ENCODE assay signal across 9 mouse cellular contexts in genomic region chr9:44107557-44108179, GRCm38 (mm10). TPM values are rescaled to one million over a fixed set of nuclear protein-coding genes. Genes with fewer than 3 reads are reported as not detected.
DNase-seq lines count a peak whose midpoint lies in the region; ATAC-seq and TF ChIP-seq lines count a peak whose summit lies in the region.
"Had no signal": no experiment of that assay in that cellular context is flagged by ENCODE, and none has a peak within 500 bp of the region (broad histone marks: within the 10 kb centered on the region; RNA-seq: fewer than 3 reads in every experiment).

No protein-coding gene starts in this region.

- intact Hi-C loops in left cerebral cortex, postnatal 36 days (cut with DNase I), result loop anchor here (10.0 kb wide), 1 partner anchor 123 kb away; no protein-coding TSS in a partner anchor

- 26% methylated on average over 25 of the region's 25 CpGs for WGBS in forebrain, embryonic 15.5 days
- 53% methylated on average over 25 of the region's 25 CpGs for WGBS in intestine, postnatal 0 days
- WGBS in midbrain, postnatal 0 days, result 18% methylated on average over 25 of the region's 25 CpGs

- no peak overlapping the region for H3K4me3 ChIP-seq in forebrain, embryonic 15.5 days
- H3K4me3 ChIP-seq in intestine, postnatal 0 days (ENCODE audit: low read depth, low read length), result no peak overlapping the region
- no peak overlapping the region for H3K4me3 ChIP-seq in midbrain, postnatal 0 days (ENCODE audit: low read depth, low read length)

- H3K9me3 ChIP-seq in forebrain, embryonic 15.5 days, result no peaks in the 10 kb centered on the region
- no peaks in the 10 kb centered on the region for H3K9me3 ChIP-seq in intestine, postnatal 0 days (ENCODE audit: control insufficient read depth)
- no peaks in the 10 kb centered on the region for H3K9me3 ChIP-seq in midbrain, postnatal 0 days (ENCODE audit: low read length)

- peak; percentile 72 to 81 for DNase-seq in layer of hippocampus, postnatal 10 days (ENCODE audit: low spot score in 2 of 2)
- DNase-seq in layer of hippocampus, adult 11-12 months (ENCODE audit: low spot score), result no peak
- DNase-seq in adrenal gland, postnatal 10 days, result peak; percentile 77
- DNase-seq in midbrain, postnatal 0 days (ENCODE audit: low spot score), result peak; percentile 55
- DNase-seq in left cerebral cortex, postnatal 36 days (ENCODE audit: low spot score in 2 of 2), result no peak
- no peak for DNase-seq in left cerebral cortex, adult 8-10 months (ENCODE audit: low spot score in 2 of 2)

- H3K4me1 ChIP-seq in forebrain, embryonic 15.5 days, result peaks cover 57% of the 10 kb centered on the region
- no peaks in the 10 kb centered on the region for H3K4me1 ChIP-seq in intestine, postnatal 0 days (replicated peaks; ENCODE audit: control insufficient read depth, insufficient read depth, low read length)
- H3K4me1 ChIP-seq in midbrain, postnatal 0 days (ENCODE audit: insufficient read depth, low read length), result peaks cover 6% of the 10 kb centered on the region; the same call in 1 of the 2 replicates

- no peaks in the 10 kb centered on the region for H3K27me3 ChIP-seq in forebrain, embryonic 15.5 days
- no peaks in the 10 kb centered on the region for H3K27me3 ChIP-seq in intestine, postnatal 0 days (replicated peaks; ENCODE audit: control insufficient read depth, insufficient read depth, low read length)
- no peaks in the 10 kb centered on the region for H3K27me3 ChIP-seq in midbrain, postnatal 0 days (ENCODE audit: insufficient read depth, low read length)

- H3K9ac ChIP-seq in forebrain, embryonic 15.5 days (replicated peaks), result 0 out of 2 replicates have a peak overlapping the region, but pooled peaks have one; percentile 10
- 0 out of 2 replicates have a peak overlapping the region, but pooled peaks have one; percentile 22 for H3K9ac ChIP-seq in intestine, postnatal 0 days (ENCODE audit: low read depth, low read length)
- no peak overlapping the region for H3K9ac ChIP-seq in midbrain, postnatal 0 days (replicated peaks; ENCODE audit: low read length, poor library complexity, severe bottlenecking)

- peak; percentile 66 for TF ChIP-seq CTCF in intestine, postnatal 0 days (IDR thresholded peaks at IDR 0.05; ENCODE audit: low read depth)
- peak; percentile 61 for TF ChIP-seq CTCF in midbrain, postnatal 0 days (IDR thresholded peaks at IDR 0.05)

- peak overlapping the region; percentile 28 for H3K4me2 ChIP-seq in forebrain, embryonic 15.5 days (replicated peaks)
- H3K4me2 ChIP-seq in intestine, postnatal 0 days (replicated peaks; ENCODE audit: low read depth), result peak overlapping the region; percentile 43
- H3K4me2 ChIP-seq in midbrain, postnatal 0 days (ENCODE audit: low read depth, low read length, poor library complexity, severe bottlenecking), result peak overlapping the region; percentile 37; the same call in 1 of the 2 replicates

- peak overlapping the region; percentile 51 for H3K27ac ChIP-seq in forebrain, embryonic 15.5 days (replicated peaks)
- H3K27ac ChIP-seq in intestine, postnatal 0 days (ENCODE audit: low read depth, low read length), result peak overlapping the region; percentile 30; the same call in 1 of the 2 replicates
- H3K27ac ChIP-seq in midbrain, postnatal 0 days (ENCODE audit: low read depth, low read length), result peak overlapping the region; percentile 51

- peak; percentile 10; the same call in 1 of the 2 replicates for ATAC-seq in forebrain, embryonic 15.5 days (replicated peaks)
- ATAC-seq in intestine, postnatal 0 days, result no peak
- ATAC-seq in midbrain, postnatal 0 days (ENCODE audit: low FRiP score), result peak; percentile 18; the same call in 1 of the 2 replicates

- no peaks in the 10 kb centered on the region for H3K36me3 ChIP-seq in forebrain, embryonic 15.5 days
- H3K36me3 ChIP-seq in intestine, postnatal 0 days (ENCODE audit: control insufficient read depth, insufficient read depth), result peaks cover 11% of the 10 kb centered on the region; the same call in 1 of the 2 replicates
- H3K36me3 ChIP-seq in midbrain, postnatal 0 days (ENCODE audit: insufficient read depth, low read length), result no peaks in the 10 kb centered on the region; the same call in 1 of the 2 replicates

RNA-seq across cellular contexts. Expression of gene C1qtnf5, which starts 0.6 kb away (rescaled TPM):
- total RNA-seq in layer of hippocampus, postnatal 10 days (2021), result 10 to 100 TPM; 16.0 to 17.6 TPM
- 10 to 100 TPM; 16.7 to 21.9 TPM for total RNA-seq in adrenal gland, postnatal 10 days (2021)
- 2.2 and 3.6 TPM in 2 replicates for polyA plus RNA-seq in forebrain, embryonic 15.5 days (2015; fragmentation: Nextera tagmentation; extraction: Ambion mirVana)
- 5.4 and 6.0 TPM in 2 replicates for polyA plus RNA-seq in intestine, postnatal 0 days (2015; fragmentation: Nextera tagmentation; extraction: Ambion mirVana)
- 16.6 and 29.0 TPM in 2 replicates for total RNA-seq in midbrain, postnatal 0 days (2014; rRNA removed)
- 9.9 and 10.7 TPM in 2 replicates for polyA plus RNA-seq in midbrain, postnatal 0 days (2015; fragmentation: Nextera tagmentation; extraction: Ambion mirVana)
- total RNA-seq in left cerebral cortex, postnatal 36 days (2021), result 10 to 100 TPM; 15.1 to 19.3 TPM
- 10 to 100 TPM; 24.1 to 32.7 (median 26.3) TPM for total RNA-seq in left cerebral cortex, adult 8-10 months (2022)

RNA-seq across cellular contexts. Expression of gene Gm49380, which starts 5.6 kb away (rescaled TPM):
- under 1 TPM in 1 of 2 experiments, not detected in 1; 0.43 TPM for total RNA-seq in layer of hippocampus, postnatal 10 days (2021)
- total RNA-seq in adrenal gland, postnatal 10 days (2021), result under 1 TPM in 1 of 2 experiments, not detected in 1; 0.51 TPM
- polyA plus RNA-seq in forebrain, embryonic 15.5 days (2015; fragmentation: Nextera tagmentation; extraction: Ambion mirVana), result 0.17 and 0.18 TPM in 2 replicates
- polyA plus RNA-seq in intestine, postnatal 0 days (2015; fragmentation: Nextera tagmentation; extraction: Ambion mirVana), result 0.05 TPM in 1 of 2 replicates, not detected in the other
- not detected in 2 replicates for total RNA-seq in midbrain, postnatal 0 days (2014; rRNA removed)
- polyA plus RNA-seq in midbrain, postnatal 0 days (2015; fragmentation: Nextera tagmentation; extraction: Ambion mirVana), result 0.07 and 0.27 TPM in 2 replicates
- total RNA-seq in left cerebral cortex, postnatal 36 days (2021), result 1 to 10 TPM in 1 of 2 experiments, not detected in 1; 1.0 TPM
- under 1 TPM in 2 of 4 experiments, not detected in 2; 0.67 to 0.78 TPM for total RNA-seq in left cerebral cortex, adult 8-10 months (2022)
- total RNA-seq: left cerebral cortex, postnatal 10 days had no signal

RNA-seq across cellular contexts. Expression of gene Rnf26, which starts 5.6 kb away (rescaled TPM):
- 10 to 100 TPM; 30.5 to 30.6 TPM for total RNA-seq in layer of hippocampus, postnatal 10 days (2021)
- 10 to 100 TPM; 29.3 to 35.5 TPM for total RNA-seq in adrenal gland, postnatal 10 days (2021)
- 39.9 and 40.1 TPM in 2 replicates for polyA plus RNA-seq in forebrain, embryonic 15.5 days (2015; fragmentation: Nextera tagmentation; extraction: Ambion mirVana)
- polyA plus RNA-seq in intestine, postnatal 0 days (2015; fragmentation: Nextera tagmentation; extraction: Ambion mirVana), result 18.4 and 18.8 TPM in 2 replicates
- total RNA-seq in midbrain, postnatal 0 days (2014; rRNA removed), result 13.0 and 15.0 TPM in 2 replicates
- polyA plus RNA-seq in midbrain, postnatal 0 days (2015; fragmentation: Nextera tagmentation; extraction: Ambion mirVana), result 33.4 and 34.1 TPM in 2 replicates
- total RNA-seq in left cerebral cortex, postnatal 36 days (2021), result 10 to 100 TPM; 29.2 to 35.7 TPM
- 10 to 100 TPM; 26.9 to 33.4 (median 30.6) TPM for total RNA-seq in left cerebral cortex, adult 8-10 months (2022)

RNA-seq across cellular contexts. Expression of gene Mfrp, which starts 6.1 kb away (rescaled TPM):
- 1 to 10 TPM in 1 of 2 experiments, not detected in 1; 2.4 TPM for total RNA-seq in layer of hippocampus, postnatal 10 days (2021)
- under 1 TPM in 1 of 2 experiments, not detected in 1; 0.30 TPM for total RNA-seq in adrenal gland, postnatal 10 days (2021)
- 0.18 and 0.23 TPM in 2 replicates for polyA plus RNA-seq in forebrain, embryonic 15.5 days (2015; fragmentation: Nextera tagmentation; extraction: Ambion mirVana)
- polyA plus RNA-seq in intestine, postnatal 0 days (2015; fragmentation: Nextera tagmentation; extraction: Ambion mirVana), result 0.05 TPM in 1 of 2 replicates, not detected in the other
- total RNA-seq in midbrain, postnatal 0 days (2014; rRNA removed), result 0.19 and 2.8 TPM in 2 replicates
- 0.05 TPM in 1 of 2 replicates, not detected in the other for polyA plus RNA-seq in midbrain, postnatal 0 days (2015; fragmentation: Nextera tagmentation; extraction: Ambion mirVana)
- under 1 TPM in 1 of 2 experiments, not detected in 1; 0.22 TPM for total RNA-seq in left cerebral cortex, postnatal 36 days (2021)
- 1 to 10 TPM in 2 of 4 experiments, under 1 TPM in 2; 0.30 to 3.6 (median 0.95) TPM for total RNA-seq in left cerebral cortex, adult 8-10 months (2022)

RNA-seq across cellular contexts. Expression of gene Mcam, which starts 26.6 kb away (rescaled TPM):
- total RNA-seq in layer of hippocampus, postnatal 10 days (2021), result 10 to 100 TPM; 18.8 to 21.8 TPM
- 100 to 1,000 TPM in 1 of 2 experiments, 10 to 100 TPM in 1; 85.0 to 114 TPM for total RNA-seq in adrenal gland, postnatal 10 days (2021)
- polyA plus RNA-seq in forebrain, embryonic 15.5 days (2015; fragmentation: Nextera tagmentation; extraction: Ambion mirVana), result 11.3 and 13.1 TPM in 2 replicates
- polyA plus RNA-seq in intestine, postnatal 0 days (2015; fragmentation: Nextera tagmentation; extraction: Ambion mirVana), result 31.5 and 34.0 TPM in 2 replicates
- total RNA-seq in midbrain, postnatal 0 days (2014; rRNA removed), result 14.6 and 19.9 TPM in 2 replicates
- polyA plus RNA-seq in midbrain, postnatal 0 days (2015; fragmentation: Nextera tagmentation; extraction: Ambion mirVana), result 4.4 TPM in 2 replicates
- total RNA-seq in left cerebral cortex, postnatal 36 days (2021), result 10 to 100 TPM; 14.9 to 18.4 TPM
- total RNA-seq in left cerebral cortex, adult 8-10 months (2022), result 10 to 100 TPM; 12.0 to 15.2 (median 13.9) TPM

Comparison
In these comparisons a context has a peak if more than half of its experiments do, and no peak if none do; other contexts are left out.
1. DNase-seq: peak in layer of hippocampus, postnatal 10 days (2 of 2), adrenal gland, postnatal 10 days (single experiment) and midbrain, postnatal 0 days (single experiment); none in layer of hippocampus, adult 11-12 months (single experiment), left cerebral cortex, postnatal 36 days (0 of 2) and left cerebral cortex, adult 8-10 months (0 of 2).
2. Peak in every context shown above with its lines, with median percentiles within 50 percentile points of each other: H3K27ac ChIP-seq and H3K4me2 ChIP-seq.